Comparison of ENCODE assay signal across 21 mouse cellular contexts in genomic region chr3:144041788-144042187, GRCm38 (mm10).
DNase-seq lines count a peak whose midpoint lies in the region; ATAC-seq and TF ChIP-seq lines count a peak whose summit lies in the region.
"Had no signal": no experiment of that assay in that cellular context is flagged by ENCODE, and none has a peak within 500 bp of the region (broad histone marks: within the 10 kb centered on the region; RNA-seq: fewer than 3 reads in every experiment).

No protein-coding gene starts in this region.

- no peak overlapping the region for H3K4me3 ChIP-seq in liver, postnatal 0 days (ENCODE audit: low read depth, low read length)
- no peak overlapping the region for H3K4me3 ChIP-seq in CH12.LX (replicated peaks in 1 of 3; ENCODE audit: low read depth in 2 of 3, low read length in 2 of 3, poor library complexity in 1 of 3)
- H3K4me3 ChIP-seq: embryonic facial prominence, embryonic 12.5 days; forebrain, embryonic 15.5 days; heart, adult 2 months; heart, embryonic 15.5 days; hindbrain, embryonic 10.5 days had no signal

- H3K79me2 ChIP-seq in CH12.LX (replicated peaks; ENCODE audit: control insufficient read depth, extremely low read depth, insufficient read depth, poor library complexity, severe bottlenecking), result no peaks in the 10 kb centered on the region

- no peaks in the 10 kb centered on the region for H3K9me3 ChIP-seq in liver, postnatal 0 days (ENCODE audit: low read length)
- no peaks in the 10 kb centered on the region for H3K9me3 ChIP-seq in CH12.LX (replicated peaks; ENCODE audit: low read length)
- H3K9me3 ChIP-seq: embryonic facial prominence, embryonic 12.5 days; forebrain, embryonic 15.5 days; heart, embryonic 15.5 days; hindbrain, embryonic 10.5 days had no signal

- no peak for TF ChIP-seq POLR2A in CH12.LX (IDR thresholded peaks at IDR 0.05; ENCODE audit: low read depth, low read length)

- DNase-seq in liver, postnatal 0 days, result no peak
- DNase-seq in liver, result no peak
- DNase-seq in CH12.LX (ENCODE audit: extremely low read depth), result no peak
- DNase-seq in thymus, postnatal 4 days, result no peak
- DNase-seq in cerebellum, adult 18-20 months, result no peak
- DNase-seq: adrenal gland, postnatal 14 days; cerebellum, adult 2 months; cerebellum, postnatal 10 days; embryo, embryonic 11 days; gastrocnemius, postnatal 10 days; heart, adult 2 months had no signal

- WGBS in liver, postnatal 0 days (ENCODE audit: insufficient replicate concordance), result 63% methylated on average over 5 of the region's 5 CpGs

- dilution Hi-C loops in CH12.LX (cut with MboI; ENCODE audit: extremely low pct_ligation_motif_present, extremely low pct_unique_long_range_greater_than_20kb, low sequenced_read_pairs), result no loop called here

- no peaks in the 10 kb centered on the region for H3K27me3 ChIP-seq in liver, postnatal 0 days (ENCODE audit: insufficient read depth, low read length)
- no peaks in the 10 kb centered on the region for H3K27me3 ChIP-seq in CH12.LX (replicated peaks)
- H3K27me3 ChIP-seq: embryonic facial prominence, embryonic 12.5 days; forebrain, embryonic 15.5 days; heart, embryonic 15.5 days; Patski had no signal

- in situ Hi-C loops in CH12.LX (cut with MboI; ENCODE audit: low pct_ligation_motif_present, low pct_unique_long_range_greater_than_20kb, low sequenced_read_pairs), result no loop called here

- no peak for TF ChIP-seq CTCF in liver, postnatal 0 days (IDR thresholded peaks at IDR 0.05; ENCODE audit: low read depth)
- TF ChIP-seq CTCF in CH12.LX (conservative IDR thresholded peaks at IDR 0.05 in 1 of 2, IDR thresholded peaks at IDR 0.05 in 1 of 2; ENCODE audit: low read depth in 2 of 2, low read length in 2 of 2), result peak in 1 of 2 experiments; percentile 35; a peak in 2 of 4 replicates

- peak; percentile 72 for ATAC-seq in liver, postnatal 0 days
- peak; percentile 90 for ATAC-seq in granulocyte monocyte progenitor cell, adult 5-6 weeks (replicated peaks; ENCODE audit: poor library complexity, severe bottlenecking)
- ATAC-seq in monocyte, adult 5-6 weeks (replicated peaks; ENCODE audit: insufficient number of reproducible peaks, low FRiP score, low TSS enrichment, poor library complexity, severe bottlenecking), result peak; percentile 86
- ATAC-seq: activated CD4-positive, CD25-positive, alpha-beta regulatory T cell, adult 4 months; forebrain, embryonic 15.5 days; Patski had no signal

- no peaks in the 10 kb centered on the region for H3K36me3 ChIP-seq in liver, postnatal 0 days (replicated peaks; ENCODE audit: insufficient read depth, low read length)
- no peaks in the 10 kb centered on the region for H3K36me3 ChIP-seq in CH12.LX (replicated peaks in 1 of 2; ENCODE audit: control insufficient read depth in 1 of 2, insufficient read depth in 1 of 2, low read length in 1 of 2)
- H3K36me3 ChIP-seq: embryonic facial prominence, embryonic 12.5 days; forebrain, embryonic 15.5 days; heart, embryonic 15.5 days; hindbrain, embryonic 10.5 days had no signal

- no peak for TF ChIP-seq EP300 in liver, postnatal 0 days (IDR thresholded peaks at IDR 0.05; ENCODE audit: low read depth)
- no peak for TF ChIP-seq EP300 in CH12.LX (IDR thresholded peaks at IDR 0.05; ENCODE audit: low read length)

- 0 out of 2 replicates have a peak overlapping the region, but pooled peaks have one; percentile 35 for H3K27ac ChIP-seq in liver, postnatal 0 days (ENCODE audit: low read depth)
- H3K27ac ChIP-seq in CH12.LX (ENCODE audit: insufficient read depth, low read depth), result no peak overlapping the region
- H3K27ac ChIP-seq: embryonic facial prominence, embryonic 12.5 days; forebrain, embryonic 15.5 days; heart, adult 2 months; heart, embryonic 15.5 days; hindbrain, embryonic 10.5 days; hindbrain, embryonic 14.5 days had no signal

- no peak overlapping the region for H3K9ac ChIP-seq in liver, postnatal 0 days (replicated peaks)
- H3K9ac ChIP-seq in CH12.LX (ENCODE audit: insufficient read depth, low read depth), result no peak overlapping the region
- H3K9ac ChIP-seq: embryonic facial prominence, embryonic 12.5 days; forebrain, embryonic 15.5 days; heart, embryonic 15.5 days; hindbrain, embryonic 14.5 days had no signal

- no peak overlapping the region for H3K4me2 ChIP-seq in liver, postnatal 0 days (ENCODE audit: low read depth, low read length)
- H3K4me2 ChIP-seq in CH12.LX (ENCODE audit: insufficient read depth, low read depth, poor library complexity, severe bottlenecking), result no peak overlapping the region
- H3K4me2 ChIP-seq: embryonic facial prominence, embryonic 12.5 days; forebrain, embryonic 15.5 days; heart, embryonic 11.5 days; heart, embryonic 15.5 days; hindbrain, embryonic 14.5 days had no signal

- TF ChIP-seq RAD21 in CH12.LX (IDR thresholded peaks at IDR 0.05; ENCODE audit: low read depth, low read length), result peak; percentile 32

- H3K4me1 ChIP-seq in liver, postnatal 0 days (ENCODE audit: insufficient read depth), result no peaks in the 10 kb centered on the region
- peaks cover 9 to 21% of the 10 kb centered on the region in 2 experiments; a peak in 3 of 4 replicates for H3K4me1 ChIP-seq in CH12.LX (ENCODE audit: control insufficient read depth in 1 of 2, insufficient read depth in 2 of 2)
- H3K4me1 ChIP-seq: forebrain, embryonic 15.5 days; heart, embryonic 15.5 days had no signal

TF ChIP-seq in CH12.LX, 34 proteins besides CTCF, POLR2A, EP300 and RAD21:
- TF ChIP-seq UBTF (IDR thresholded peaks at IDR 0.05; ENCODE audit: low read depth, low read length) (no peak), SMC3 (IDR thresholded peaks at IDR 0.05; ENCODE audit: low read depth, low read length) (peak; percentile 25; the same call in 1 of the 2 replicates)
